Mouse (Mus musculus): ENCODE measurements around the gene Hist1h3g. TPM values are rescaled to one million over a fixed set of nuclear protein-coding genes. Genes with fewer than 3 reads are reported as not detected.

The Hist1h3g gene
- total RNA-seq (2021) = 1 to 10 TPM; 3.6 to 4.6 TPM

DNA sequence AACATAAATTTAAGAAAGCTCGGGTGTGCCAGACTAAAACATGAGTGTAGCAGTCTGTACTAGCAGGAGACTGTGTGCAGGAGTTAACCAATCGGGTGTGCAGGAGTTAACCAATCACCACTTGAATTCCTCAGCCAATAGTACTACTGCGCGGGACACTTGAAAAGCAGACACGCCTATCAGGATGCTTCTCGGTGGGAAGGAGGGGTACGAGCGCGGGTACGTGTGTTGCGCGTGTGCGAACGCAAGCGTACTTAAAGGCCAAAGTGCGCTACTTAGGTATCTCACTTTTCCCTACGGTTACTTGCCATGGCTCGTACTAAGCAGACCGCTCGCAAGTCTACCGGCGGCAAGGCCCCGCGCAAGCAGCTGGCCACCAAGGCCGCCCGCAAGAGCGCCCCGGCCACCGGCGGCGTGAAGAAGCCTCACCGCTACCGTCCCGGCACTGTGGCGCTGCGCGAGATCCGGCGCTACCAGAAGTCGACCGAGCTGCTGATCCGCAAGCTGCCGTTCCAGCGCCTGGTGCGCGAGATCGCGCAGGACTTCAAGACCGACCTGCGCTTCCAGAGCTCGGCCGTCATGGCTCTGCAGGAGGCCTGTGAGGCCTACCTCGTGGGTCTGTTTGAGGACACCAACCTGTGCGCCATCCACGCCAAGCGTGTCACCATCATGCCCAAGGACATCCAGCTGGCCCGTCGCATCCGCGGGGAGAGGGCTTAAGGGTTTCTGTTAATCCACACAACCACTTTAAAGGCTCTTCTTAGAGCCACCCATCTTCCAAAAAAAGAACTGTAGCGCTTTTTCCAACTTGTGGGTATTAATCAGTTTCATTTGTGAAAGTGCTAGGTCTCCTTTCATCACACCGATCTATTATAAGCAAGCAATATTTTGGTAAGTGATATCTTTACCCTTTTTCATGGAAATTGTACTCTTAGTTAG lies at the start of gene Hist1h3g:
TSS of gene Hist1h3g (plus strand) at position 286 of the 939 bp plus-strand sequence.
- peak; percentile 86 to 89 for DNase-seq (ENCODE audit: low spot score in 2 of 2)
- intact Hi-C loops (cut with DNase I) = loop anchor here (10.0 kb wide), 1 partner anchor 1821 kb away; the partner anchor contains the start of genes Hist1h2ai, Hist1h2bl and Hist1h3h

DNA sequence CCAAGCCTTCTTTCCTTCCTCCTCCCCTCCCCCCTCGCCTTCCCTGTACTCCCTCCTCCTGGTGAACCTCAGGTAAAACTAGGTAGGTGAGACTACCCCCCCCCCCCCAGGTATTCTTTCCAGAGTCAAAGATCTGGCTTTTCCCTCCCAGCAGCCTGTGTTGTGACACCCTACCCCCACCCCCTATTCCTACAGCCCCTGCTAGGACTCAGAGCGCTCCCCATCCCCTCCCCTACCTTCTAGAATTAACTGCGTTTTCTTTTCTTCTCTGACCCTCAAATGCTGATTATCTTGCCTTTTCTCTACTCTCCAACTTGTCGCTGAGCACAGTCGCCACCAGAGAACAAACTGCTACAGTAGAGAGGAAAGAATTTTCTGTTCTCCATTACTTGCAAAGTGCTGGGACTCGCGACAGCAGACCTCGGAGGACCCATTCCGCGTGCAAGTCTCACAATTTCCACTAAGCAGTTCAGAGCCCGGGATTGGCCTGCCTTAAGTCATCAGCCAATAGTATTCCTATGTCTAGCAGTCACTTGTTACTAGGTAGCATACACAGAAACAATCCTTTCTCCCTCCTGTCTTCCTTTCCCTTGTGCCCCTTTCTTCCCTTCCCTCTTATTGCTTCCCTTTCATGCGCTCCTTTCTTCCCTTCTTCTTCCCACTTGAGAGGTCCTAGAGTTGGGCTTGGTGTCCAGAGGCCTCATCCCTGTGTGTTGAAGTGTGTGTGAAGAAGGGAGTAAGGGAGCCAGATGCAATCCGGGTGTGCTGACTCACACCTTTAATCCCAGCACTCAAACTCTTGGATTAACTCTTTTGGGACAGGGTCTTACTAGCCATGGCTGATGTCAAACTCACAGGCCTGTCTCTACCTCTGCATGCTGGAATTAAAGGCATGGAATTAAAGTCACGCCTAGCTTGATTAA lies 46.6 kb upstream of the Hist1h3g start, which contains the start of gene Btn2a2:
TSS of gene Btn2a2 (minus strand) at position 458 of the 923 bp plus-strand sequence.
- peak; percentile 46 to 59 for DNase-seq (ENCODE audit: low spot score in 2 of 2)
- intact Hi-C loops (cut with DNase I) = no loop called here

DNA sequence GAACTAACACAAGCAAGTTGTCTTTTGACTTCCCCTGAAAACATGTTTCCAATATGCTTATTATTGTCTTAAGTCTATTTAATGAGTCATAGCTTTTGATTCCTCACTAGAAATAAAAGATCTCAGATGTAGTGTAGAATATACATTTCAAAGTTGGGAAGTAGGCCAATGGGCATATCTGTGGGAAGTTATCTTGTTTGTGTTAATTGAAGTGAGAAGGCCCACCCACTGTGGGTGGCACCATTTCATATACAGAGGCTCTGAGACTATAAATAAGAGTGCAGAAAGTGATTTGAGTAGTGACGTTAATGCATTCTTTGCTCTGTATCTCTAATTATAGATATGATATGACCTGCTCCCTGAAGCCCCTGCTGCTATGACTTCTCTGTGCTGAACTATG lies 44.4 kb upstream of the Hist1h3g start:
- DNase-seq (ENCODE audit: low spot score in 2 of 2) = no peak
- intact Hi-C loops (cut with DNase I) = no loop called here

GRCm38 (mm10) chr13:23491263-23491662 lies 44.0 kb upstream of the Hist1h3g start:
- no peak for DNase-seq (ENCODE audit: low spot score in 2 of 2)
- intact Hi-C loops (cut with DNase I) = no loop called here

DNA sequence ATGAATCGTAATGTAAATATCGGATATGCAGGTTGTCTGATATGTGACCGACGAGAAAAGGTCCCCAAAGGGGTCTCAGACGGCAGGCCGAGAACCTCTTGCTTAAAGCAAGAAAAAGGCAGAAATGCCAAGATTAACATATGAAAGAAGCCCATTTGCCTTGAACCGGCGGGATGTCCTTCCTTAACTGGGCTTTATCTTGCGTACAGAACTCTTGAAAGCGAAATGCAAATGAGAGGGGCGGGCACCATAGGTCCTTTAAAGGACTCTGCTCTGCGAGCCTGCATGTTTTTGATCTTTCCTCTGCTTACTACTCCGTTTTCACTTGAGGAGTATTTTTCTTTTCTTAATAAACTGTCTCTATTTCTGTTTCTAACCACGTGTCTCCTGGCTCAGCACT lies 43.2 kb upstream of the Hist1h3g start:
- intact Hi-C loops (cut with DNase I) = no loop called here
- no peak for DNase-seq (ENCODE audit: low spot score in 2 of 2)

- DNase-seq (ENCODE audit: low spot score in 2 of 2) = no peak
- intact Hi-C loops (cut with DNase I) = no loop called here
Observed at GRCm38 (mm10) chr13:23495526-23495925, 39.7 kb upstream of the Hist1h3g start.

- peak in 1 of 2 experiments; percentile 22 for DNase-seq (ENCODE audit: low spot score in 2 of 2)
- intact Hi-C loops (cut with DNase I) = no loop called here
Observed at GRCm38 (mm10) chr13:23497656-23498321, 37.4 kb upstream of the Hist1h3g start.

DNA sequence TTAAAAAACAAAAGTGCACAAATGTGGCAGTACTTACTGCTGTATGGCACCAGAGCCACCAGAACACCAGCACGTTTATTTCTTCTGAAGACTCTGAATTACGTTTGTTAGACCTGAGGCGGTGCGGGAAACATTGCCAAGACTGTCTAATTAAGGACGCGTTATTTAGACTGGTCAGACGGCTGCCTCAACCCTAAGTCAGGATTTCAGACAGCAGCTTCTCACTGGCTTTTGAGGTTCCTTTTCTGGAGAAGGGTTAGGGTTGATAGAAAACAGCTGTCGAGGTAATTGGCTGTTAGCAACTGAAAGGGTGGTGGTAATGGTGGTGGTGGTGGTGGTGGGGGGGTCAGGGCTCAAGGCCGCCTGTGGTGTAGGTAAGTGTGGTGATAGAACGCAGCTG lies 36.6 kb upstream of the Hist1h3g start:
- no peak for DNase-seq (ENCODE audit: low spot score in 2 of 2)
- intact Hi-C loops (cut with DNase I) = no loop called here

- no peak for DNase-seq (ENCODE audit: low spot score in 2 of 2)
- intact Hi-C loops (cut with DNase I) = loop anchor here (5.0 kb wide), 1 partner anchor 38 kb away; no protein-coding TSS in a partner anchor
Observed at GRCm38 (mm10) chr13:23499943-23500342, 35.3 kb upstream of the Hist1h3g start.

DNA sequence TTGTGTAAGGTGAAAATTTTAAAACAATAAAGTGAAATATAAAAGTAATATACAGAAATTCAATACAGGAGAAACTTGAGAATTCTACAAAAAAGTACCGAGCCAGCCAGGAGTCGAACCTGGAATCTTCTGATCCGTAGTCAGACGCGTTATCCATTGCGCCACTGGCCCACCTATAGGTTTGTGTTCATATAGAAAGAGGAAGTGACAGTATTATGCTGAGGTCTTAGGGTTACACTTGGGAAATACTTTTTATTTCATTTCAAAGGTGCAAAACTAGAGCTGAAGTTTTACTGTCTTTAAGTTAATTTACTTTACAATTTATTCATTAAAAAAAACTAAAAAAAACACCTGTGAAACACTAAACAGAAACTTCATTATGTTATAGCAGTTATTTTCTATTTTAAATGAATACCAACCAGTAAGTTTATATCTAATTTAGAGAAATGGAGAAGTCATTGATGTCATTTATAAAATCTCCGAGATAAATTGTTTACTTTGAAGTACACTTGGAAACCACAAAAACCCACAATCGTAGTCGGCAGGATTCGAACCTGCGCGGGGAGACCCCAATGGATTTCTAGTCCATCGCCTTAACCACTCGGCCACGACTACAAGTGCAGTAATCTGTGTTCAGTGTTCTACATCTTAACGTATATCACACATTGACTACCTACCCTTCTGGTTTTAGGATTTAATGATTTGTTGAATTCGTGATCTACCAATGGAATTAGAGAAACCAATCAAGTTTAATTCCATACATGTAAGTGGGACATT lies 34.6 kb upstream of the Hist1h3g start:
- intact Hi-C loops (cut with DNase I) = loop anchor here (5.0 kb wide), 1 partner anchor 38 kb away; no protein-coding TSS in a partner anchor
- peak; percentile 75 to 78 for DNase-seq (ENCODE audit: low spot score in 2 of 2)

- intact Hi-C loops (cut with DNase I) = loop anchor here (5.0 kb wide), 1 partner anchor 39 kb away; no protein-coding TSS in a partner anchor
- DNase-seq (ENCODE audit: low spot score in 2 of 2) = no peak
Observed at GRCm38 (mm10) chr13:23501511-23501910, 33.7 kb upstream of the Hist1h3g start.

- intact Hi-C loops (cut with DNase I) = loop anchor here (5.0 kb wide), 1 partner anchor 40 kb away; no protein-coding TSS in a partner anchor
- DNase-seq (ENCODE audit: low spot score in 2 of 2) = no peak
Observed at GRCm38 (mm10) chr13:23502031-23502567, 33.1 kb upstream of the Hist1h3g start.

DNA sequence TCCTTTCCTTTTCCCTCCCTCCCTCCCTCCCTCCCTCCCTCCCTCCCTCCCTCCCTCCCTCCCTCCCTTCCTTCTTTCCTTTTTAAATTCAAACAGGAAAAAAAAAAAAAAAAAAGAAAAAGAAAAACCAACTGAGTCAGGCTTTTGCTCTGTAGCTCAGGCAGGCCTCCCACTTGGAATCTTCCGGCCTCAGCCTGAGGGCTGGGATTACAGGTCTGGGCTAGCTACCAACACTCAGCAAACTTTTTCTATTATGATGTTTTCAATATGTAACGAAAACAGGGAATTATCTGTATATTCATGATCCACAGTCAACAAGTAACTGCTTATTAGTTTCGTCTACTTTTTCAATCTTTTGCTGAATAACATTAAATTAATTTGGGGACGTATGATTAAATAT lies 32.3 kb upstream of the Hist1h3g start:
- DNase-seq (ENCODE audit: low spot score in 2 of 2) = no peak
- intact Hi-C loops (cut with DNase I) = loop anchor here (5.0 kb wide), 1 partner anchor 41 kb away; no protein-coding TSS in a partner anchor

DNA sequence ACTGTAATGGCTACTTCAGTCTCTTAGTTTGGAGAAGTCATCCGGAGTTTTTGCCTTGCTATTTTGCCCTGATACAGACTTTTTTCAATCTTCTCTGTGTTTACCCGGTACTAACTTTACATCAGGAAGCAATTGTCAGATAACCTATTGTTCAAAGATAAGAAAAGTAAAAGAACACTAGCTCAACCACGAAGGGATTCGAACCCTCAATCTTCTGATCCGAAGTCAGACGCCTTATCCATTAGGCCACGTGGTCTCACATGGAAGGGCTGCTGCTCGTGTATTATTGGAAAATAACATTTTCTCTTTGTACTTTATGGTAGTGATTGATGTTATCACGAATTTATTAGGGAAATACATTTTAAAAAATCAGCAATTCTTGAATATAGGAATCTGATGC lies 31.4 kb upstream of the Hist1h3g start:
- intact Hi-C loops (cut with DNase I) = loop anchor here (5.0 kb wide), 1 partner anchor 41 kb away; no protein-coding TSS in a partner anchor
- peak in 1 of 2 experiments; percentile 41 for DNase-seq (ENCODE audit: low spot score in 2 of 2)

GRCm38 (mm10) chr13:23505662-23506345 lies 29.4 kb upstream of the Hist1h3g start:
- intact Hi-C loops (cut with DNase I) = no loop called here
- DNase-seq (ENCODE audit: low spot score in 2 of 2) = no peak

DNA sequence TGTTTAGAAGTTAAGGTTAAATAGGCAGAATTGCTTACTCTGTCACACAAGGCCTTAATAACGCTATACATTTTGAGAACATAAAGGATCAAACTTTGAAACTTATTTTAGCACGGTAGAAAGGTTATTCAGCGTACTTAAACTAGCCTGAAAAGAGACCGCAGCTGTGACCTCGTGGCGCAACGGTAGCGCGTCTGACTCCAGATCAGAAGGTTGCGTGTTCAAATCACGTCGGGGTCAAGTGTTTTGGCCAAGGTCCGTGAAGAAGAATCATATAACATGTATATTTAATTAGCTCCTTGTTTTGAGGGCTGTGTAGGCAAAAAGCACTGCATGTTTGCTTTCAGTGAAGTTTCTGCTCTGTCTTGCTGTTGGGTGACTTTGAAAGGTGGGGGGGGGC lies 28.9 kb upstream of the Hist1h3g start:
- intact Hi-C loops (cut with DNase I) = no loop called here
- no peak for DNase-seq (ENCODE audit: low spot score in 2 of 2)

DNA sequence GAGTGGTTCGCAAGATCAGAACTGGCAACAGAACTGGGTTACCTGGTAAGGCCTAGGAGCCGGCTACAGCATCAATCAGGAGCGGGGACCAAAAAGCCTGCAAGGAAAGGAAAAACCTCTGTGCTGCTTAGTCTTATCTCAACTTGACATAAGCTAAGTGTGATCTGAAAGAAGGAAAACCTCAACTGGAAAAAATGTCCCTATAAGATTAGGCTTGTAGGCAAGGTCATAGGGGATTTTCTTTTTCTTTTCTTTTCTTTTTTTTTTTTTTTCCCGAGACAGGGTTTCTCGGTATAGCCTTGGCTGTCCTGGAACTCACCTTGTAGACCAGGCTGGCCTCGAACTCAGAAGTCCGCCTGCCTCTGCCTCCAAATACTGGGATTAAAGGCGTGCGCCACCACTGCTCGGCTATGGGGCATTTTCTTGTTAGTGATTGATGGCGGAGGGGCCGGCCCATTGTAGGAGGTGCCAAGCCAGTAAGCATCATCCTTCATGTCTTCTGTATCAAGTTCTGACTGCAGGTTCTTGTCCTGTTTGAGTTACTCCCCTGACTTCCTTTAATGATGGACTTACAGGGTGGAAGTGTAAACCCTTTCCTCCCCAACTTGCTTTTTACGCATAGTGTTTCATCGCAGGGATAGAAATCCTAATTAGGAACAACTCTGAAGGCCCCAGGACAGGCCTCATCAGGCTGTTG lies 28.3 kb upstream of the Hist1h3g start:
- intact Hi-C loops (cut with DNase I) = no loop called here
- DNase-seq (ENCODE audit: low spot score in 2 of 2) = no peak
